Mouse (Mus musculus) erythroblast, embryonic 14.5 days (primary cell): ENCODE results near the gene Krt222. TPM values are rescaled to one million over a fixed set of nuclear protein-coding genes. Genes with fewer than 3 reads are reported as not detected.

Source experiments
- H3K27me3 ChIP-seq: 2 replicates; pipeline ENCODE4 v1.6.1; 2012; ENCODE audit warnings: inconsistent platforms; ENCODE audit not compliant: control insufficient read depth
- H3K36me3 ChIP-seq: 2 replicates; pipeline ENCODE4 v1.6.1; 2012; ENCODE audit warnings: mild to moderate bottlenecking, inconsistent platforms; ENCODE audit not compliant: control insufficient read depth
- H3K4me1 ChIP-seq: 2 replicates; pipeline ENCODE4 v1.6.1; 2012; ENCODE audit warnings: inconsistent platforms; ENCODE audit not compliant: control insufficient read depth
- H3K4me3 ChIP-seq: replicated peaks from 2 replicates; pipeline ENCODE3; 2012; ENCODE audit warnings: moderate library complexity, mild to moderate bottlenecking, inconsistent platforms
- H3K9me3 ChIP-seq: 2 replicates; pipeline ENCODE4 v1.6.1; 2012; ENCODE audit warnings: low read length, inconsistent platforms, mixed read lengths; ENCODE audit not compliant: control insufficient read depth
- GATA1 ChIP-seq: IDR thresholded peaks from 2 replicates; pipeline ENCODE4 v1.6.1; 2012; ENCODE audit warnings: low read length, inconsistent platforms, mixed read lengths
- TAL1 ChIP-seq: IDR thresholded peaks from 3 replicates; pipeline ENCODE4 v1.6.1; 2012; ENCODE audit warnings: low read length, inconsistent platforms, mixed read lengths
- polyA plus RNA-seq: library from polyadenylated mRNA; stranded (reverse); fragments of >175 nt; gene quantifications from 2 replicates; pipeline ENCODE4 v1.2.3, GENCODE M21; 2012

Gene Krt222
- polyA plus RNA-seq, 1 experiment = 0.02 TPM

DNA sequence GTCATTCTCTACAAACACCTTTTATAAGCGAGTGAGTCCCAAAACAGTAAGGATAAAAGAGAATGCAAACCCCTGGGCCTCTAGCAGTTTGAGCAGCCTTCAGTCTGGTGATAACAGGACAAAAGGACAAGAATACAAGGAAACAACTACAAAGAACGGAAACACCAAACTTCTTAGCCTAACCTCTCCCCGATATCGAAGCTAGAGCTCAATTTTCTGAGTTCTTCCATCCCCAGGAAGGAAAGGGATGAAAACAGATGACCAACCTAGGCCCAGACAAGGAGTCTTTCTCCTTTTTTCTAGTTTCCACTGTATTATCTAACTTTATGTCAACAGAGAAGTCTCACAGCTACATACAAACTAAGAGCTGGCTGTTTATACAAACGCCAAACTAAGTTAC is 20.6 kb downstream of the Krt222 start:
- no peaks in the 10 kb centered on the region for H3K27me3 ChIP-seq
- peaks cover 37% of the 10 kb centered on the region for H3K4me1 ChIP-seq
- peaks cover 96% of the 10 kb centered on the region for H3K36me3 ChIP-seq
- no peak for TF ChIP-seq TAL1
- no peak overlapping the region for H3K4me3 ChIP-seq
- no peaks in the 10 kb centered on the region for H3K9me3 ChIP-seq

DNA sequence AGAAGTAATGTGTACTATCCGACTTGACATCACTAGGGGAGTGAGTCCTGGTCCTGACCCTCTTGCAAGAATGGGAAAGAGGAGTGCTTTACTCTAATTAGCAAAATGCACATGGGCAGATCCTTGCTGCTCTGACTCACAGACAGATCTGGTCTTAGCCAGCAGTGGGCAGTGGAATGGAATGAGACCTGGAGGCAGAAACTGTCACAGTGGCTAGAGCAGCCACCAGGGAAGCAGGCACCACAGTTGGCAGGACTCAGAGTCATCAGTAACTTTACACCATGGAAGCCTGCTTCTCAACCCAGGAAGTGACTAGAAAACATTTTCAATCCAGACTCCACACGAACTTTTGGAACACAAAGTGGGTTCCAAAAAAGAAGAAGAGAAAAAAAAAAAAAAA is 22.1 kb downstream of the Krt222 start:
- Histone ChIP-seq H3K36me3 (peaks cover 97% of the 10 kb centered on the region), H3K27me3 (no peaks in the 10 kb centered on the region), H3K9me3 (no peaks in the 10 kb centered on the region), H3K4me1 (peaks cover 22% of the 10 kb centered on the region), H3K4me3 (no peak overlapping the region)
- no peak for TF ChIP-seq TAL1
- TF ChIP-seq GATA1 = no peak

- H3K4me1 ChIP-seq = peaks cover 6% of the 10 kb centered on the region
- TF ChIP-seq GATA1 (no peak), TAL1 (no peak)
- peaks cover 99% of the 10 kb centered on the region for H3K36me3 ChIP-seq
- H3K27me3 ChIP-seq = no peaks in the 10 kb centered on the region
- no peak overlapping the region for H3K4me3 ChIP-seq
- no peaks in the 10 kb centered on the region for H3K9me3 ChIP-seq
These were observed 26.5 kb downstream of the Krt222 start for GRCm38 (mm10) chr11:99217248-99217986.

DNA sequence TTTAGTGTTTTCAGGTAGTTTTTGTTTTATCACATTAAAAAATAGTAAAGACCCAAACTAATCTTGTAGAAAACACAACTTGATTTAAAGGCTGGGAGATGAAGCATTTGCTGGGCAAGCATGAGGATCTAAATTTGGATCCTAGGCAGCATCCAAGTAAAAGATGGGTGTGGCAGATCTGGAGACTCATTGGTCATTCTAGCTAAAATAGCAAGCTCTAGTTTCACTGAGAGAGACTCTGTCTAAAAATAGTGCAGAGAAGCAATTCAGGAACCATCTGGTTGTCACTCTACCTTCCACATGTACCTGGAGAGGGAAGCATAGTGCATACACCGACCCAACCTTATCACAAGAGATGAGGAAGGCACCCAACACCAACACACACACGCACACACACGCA is 27.7 kb downstream of the Krt222 start:
- Histone ChIP-seq H3K36me3 (peaks cover 99% of the 10 kb centered on the region), H3K4me1 (peaks cover 4% of the 10 kb centered on the region), H3K9me3 (no peaks in the 10 kb centered on the region), H3K27me3 (no peaks in the 10 kb centered on the region), H3K4me3 (no peak overlapping the region)
- no peak for TF ChIP-seq TAL1
- TF ChIP-seq GATA1 = no peak

- Histone ChIP-seq H3K4me3 (no peak overlapping the region), H3K4me1 (peaks cover 9% of the 10 kb centered on the region), H3K27me3 (no peaks in the 10 kb centered on the region), H3K36me3 (peaks cover 93% of the 10 kb centered on the region), H3K9me3 (no peaks in the 10 kb centered on the region)
- TF ChIP-seq GATA1 = no peak
- TF ChIP-seq TAL1 = no peak
These were observed 31.2 kb downstream of the Krt222 start for GRCm38 (mm10) chr11:99212693-99213092.

DNA sequence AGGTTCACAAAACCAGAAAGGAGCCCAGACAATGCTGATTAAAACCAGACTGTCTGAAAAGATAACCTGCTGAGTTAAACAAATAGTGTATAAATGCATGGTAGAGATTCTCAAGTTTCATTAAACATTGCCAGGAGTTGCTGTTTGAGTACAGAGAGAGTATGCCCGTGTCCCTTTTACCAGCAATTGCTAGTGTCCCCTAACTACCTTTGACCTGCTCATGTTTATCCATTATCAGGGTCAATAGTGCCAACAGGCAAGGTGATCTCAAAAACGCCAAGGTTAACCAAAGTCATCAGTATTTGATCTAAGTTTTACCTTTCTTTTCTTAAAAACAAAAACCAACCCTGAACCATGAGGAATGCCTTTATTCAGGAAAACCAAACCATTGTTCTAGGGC is 31.9 kb downstream of the Krt222 start:
- Histone ChIP-seq H3K27me3 (no peaks in the 10 kb centered on the region), H3K36me3 (peaks cover 86% of the 10 kb centered on the region), H3K4me3 (no peak overlapping the region), H3K9me3 (no peaks in the 10 kb centered on the region), H3K4me1 (peaks cover 15% of the 10 kb centered on the region)
- no peak for TF ChIP-seq GATA1
- TF ChIP-seq TAL1 = no peak

DNA sequence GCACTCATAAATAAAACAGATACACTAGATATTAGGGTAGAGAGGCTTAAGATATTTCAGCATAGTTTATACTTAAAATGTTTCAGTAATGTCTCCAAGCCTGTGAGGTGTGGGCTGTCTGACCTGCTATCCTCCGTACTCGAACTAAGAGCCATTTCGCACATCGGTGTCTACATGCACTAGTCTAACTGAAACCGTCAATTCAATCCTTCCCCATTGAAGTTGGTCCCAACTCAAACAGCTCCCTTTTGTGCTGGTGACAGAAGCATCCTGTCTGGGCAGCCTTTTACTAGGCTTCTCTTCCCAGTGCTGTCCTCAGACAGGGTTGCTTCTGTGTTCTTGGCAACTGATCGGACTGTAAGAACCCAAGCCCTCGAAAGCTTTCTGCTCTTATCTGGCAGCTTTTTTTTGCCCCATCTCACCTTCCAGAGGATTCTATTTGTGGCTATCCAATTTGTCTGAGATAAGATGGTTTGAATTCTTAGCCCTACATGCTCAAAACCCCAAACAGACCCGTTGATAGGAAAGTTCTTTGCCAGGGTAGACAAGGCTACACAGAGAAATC is 35.7 kb downstream of the Krt222 start:
- Histone ChIP-seq H3K4me3 (no peak overlapping the region), H3K27me3 (no peaks in the 10 kb centered on the region), H3K36me3 (peaks cover 48% of the 10 kb centered on the region), H3K4me1 (peaks cover 25% of the 10 kb centered on the region), H3K9me3 (no peaks in the 10 kb centered on the region)
- no peak for TF ChIP-seq TAL1

- Histone ChIP-seq H3K4me3 (no peak overlapping the region), H3K36me3 (peaks cover 41% of the 10 kb centered on the region), H3K9me3 (no peaks in the 10 kb centered on the region), H3K4me1 (peaks cover 23% of the 10 kb centered on the region), H3K27me3 (no peaks in the 10 kb centered on the region)
- no peak for TF ChIP-seq TAL1
- TF ChIP-seq GATA1 = no peak
These were observed 36.4 kb downstream of the Krt222 start for GRCm38 (mm10) chr11:99207449-99207848.

DNA sequence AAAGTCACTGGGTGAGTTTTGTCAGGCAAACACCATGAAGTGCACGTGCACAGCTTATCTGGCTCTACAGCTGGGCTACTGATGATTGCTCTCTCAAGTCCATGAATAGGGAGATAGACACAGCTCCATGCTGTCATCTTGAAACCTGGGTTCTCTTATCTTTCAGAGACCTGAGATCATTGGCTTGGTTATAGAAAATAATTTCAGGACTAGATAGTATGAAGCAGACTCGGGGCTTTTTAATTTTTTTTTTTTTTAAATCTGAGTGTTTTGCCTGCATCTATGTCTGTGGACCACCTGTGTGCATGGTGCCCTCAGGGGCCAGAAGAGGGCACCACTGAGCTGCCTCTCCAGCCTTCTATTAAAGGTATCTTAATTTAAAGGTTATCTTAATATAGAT is 36.9 kb downstream of the Krt222 start:
- no peaks in the 10 kb centered on the region for H3K27me3 ChIP-seq
- no peak overlapping the region for H3K4me3 ChIP-seq
- peaks cover 36% of the 10 kb centered on the region for H3K36me3 ChIP-seq
- peaks cover 23% of the 10 kb centered on the region for H3K4me1 ChIP-seq
- no peaks in the 10 kb centered on the region for H3K9me3 ChIP-seq
- TF ChIP-seq TAL1 = peak; percentile 50; the same call in 2 of the 3 replicates
- TF ChIP-seq GATA1 = peak; percentile 40; the same call in 1 of the 2 replicates
